Mouse (Mus musculus): ENCODE measurements around the gene Vmn2r10.
"Not testable (repeated sequence)": the region's sequence is repeated elsewhere in the genome, so short reads cannot be mapped to it uniquely, and the experiment has no call there.

The Vmn2r10 gene

GRCm38 (mm10) chr5:109006427-109006826 lies at the start of gene Vmn2r10:
TSS of gene Vmn2r10 (minus strand) at chr5:109006527.
- DNase-seq: not testable (repeated sequence)

- DNase-seq: no peak
Measured at GRCm38 (mm10) chr5:109055286-109055685, 49.0 kb upstream of the Vmn2r10 start.

GRCm38 (mm10) chr5:109032591-109032990 lies 26.3 kb upstream of the Vmn2r10 start:
- no peak for DNase-seq

- DNase-seq: no peak
Measured at GRCm38 (mm10) chr5:108988924-108989323, 17.4 kb downstream of the Vmn2r10 start.

All from thymus, postnatal 14 days (tissue).